Mouse (Mus musculus): ENCODE results near the gene Disp1.

DNA sequence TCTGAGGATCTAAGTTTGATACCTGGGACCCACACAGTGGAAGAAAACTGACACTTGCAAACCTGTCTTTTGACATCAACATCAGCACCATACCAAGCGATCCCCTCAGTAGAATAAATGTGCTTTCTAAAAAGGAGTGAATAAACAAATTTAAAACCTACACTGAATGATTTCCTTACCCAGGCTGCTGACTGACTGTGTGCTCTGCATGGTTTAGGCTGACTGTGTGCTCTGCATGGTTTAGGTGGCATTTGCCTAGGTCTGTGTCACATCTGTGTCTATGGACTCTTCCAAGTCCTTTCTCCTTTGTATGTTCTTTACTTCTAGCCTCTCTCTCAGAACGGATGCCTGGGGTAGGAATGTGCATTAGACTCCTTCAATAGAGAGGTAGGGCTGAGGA, 30.5 kb upstream of the Disp1 start:
- TF ChIP-seq CTCF (IDR thresholded peaks at IDR 0.05), result no peak
- TF ChIP-seq EP300 (IDR thresholded peaks at IDR 0.05), result no peak

Measured in lung, postnatal 0 days (tissue).